Mouse (Mus musculus) hindbrain, embryonic 12.5 days (tissue): ENCODE measurements at regions not wholly inside any gene's neighbourhood (a gene's known extent, or its start where the extent isn't known, plus 50 kb on each side); places are given as distances from the start of the nearest gene placed in this dataset.

Source experiments
- ATAC-seq: fragments of 200-750 bp; cut with Nextera tagmentation; 2 replicates; pipeline ENCODE4 v1.8.0; 2017; ENCODE audit warnings: moderate TSS enrichment; ENCODE audit not compliant: low FRiP score
- H3K27ac ChIP-seq: fragments of 300-500 bp; sonication (generic); 2 replicates; pipeline ENCODE4 v1.5.1; 2016; ENCODE audit warnings: mild to moderate bottlenecking
- H3K27me3 ChIP-seq: fragments of 300-500 bp; sonication (generic); 2 replicates; pipeline ENCODE4 v1.6.1; 2016; ENCODE audit warnings: mild to moderate bottlenecking
- H3K36me3 ChIP-seq: fragments of 300-500 bp; sonication (generic); 2 replicates; pipeline ENCODE4 v1.6.1; 2016; ENCODE audit warnings: mild to moderate bottlenecking
- H3K4me1 ChIP-seq: fragments of 300-500 bp; sonication (generic); 2 replicates; pipeline ENCODE4 v1.6.1; 2016
- H3K4me2 ChIP-seq: fragments of 300-500 bp; sonication (generic); replicated peaks from 2 replicates; pipeline ENCODE4 v1.6.1; 2016; ENCODE audit warnings: mild to moderate bottlenecking
- H3K4me3 ChIP-seq: fragments of 300-500 bp; sonication (generic); 2 replicates; pipeline ENCODE4 v1.5.1; 2016; ENCODE audit warnings: mild to moderate bottlenecking
- H3K9ac ChIP-seq: fragments of 300-500 bp; sonication (generic); 2 replicates; pipeline ENCODE4 v1.6.1; 2016; ENCODE audit warnings: mild to moderate bottlenecking, moderate library complexity
- H3K9me3 ChIP-seq: fragments of 300-500 bp; sonication (generic); replicated peaks from 2 replicates; pipeline ENCODE4 v1.6.1; 2016; ENCODE audit warnings: mild to moderate bottlenecking
- WGBS: fragments of 180-500 bp; shearing (Covaris S2); methylation state at CpG from one replicate; pipeline ENCODE4 v1.1.7; 2016; 5-methylcytosine and 5-hydroxymethylcytosine counted together

GRCm38 (mm10) chr5:91892338-91892737 lies 70.5 kb downstream of the Rchy1 start:
- H3K36me3 ChIP-seq, result no peaks in the 10 kb centered on the region
- H3K9ac ChIP-seq, result no peak overlapping the region
- no peak for ATAC-seq
- no peak overlapping the region for H3K4me2 ChIP-seq
- 0 out of 2 replicates have a peak, but pooled peaks cover 5% of the 10 kb centered on the region for H3K9me3 ChIP-seq
- no peak overlapping the region for H3K27ac ChIP-seq
- no peaks in the 10 kb centered on the region for H3K4me1 ChIP-seq
- 99% methylated on average over 2 of the region's 2 CpGs for WGBS
- no peak overlapping the region for H3K4me3 ChIP-seq
- no peaks in the 10 kb centered on the region for H3K27me3 ChIP-seq

GRCm38 (mm10) chr5:91881771-91882170 lies 81.1 kb downstream of the Rchy1 start:
- Histone ChIP-seq H3K4me1 (no peaks in the 10 kb centered on the region), H3K27me3 (no peaks in the 10 kb centered on the region), H3K36me3 (no peaks in the 10 kb centered on the region), H3K9me3 (no peaks in the 10 kb centered on the region), H3K4me2 (no peak overlapping the region), H3K4me3 (no peak overlapping the region), H3K27ac (no peak overlapping the region), H3K9ac (no peak overlapping the region)
- 90% methylated on average over 1 of the region's 1 CpGs for WGBS
- ATAC-seq, result no peak

GRCm38 (mm10) chr5:91880231-91880630 lies 82.6 kb downstream of the Rchy1 start:
- H3K27me3 ChIP-seq, result no peaks in the 10 kb centered on the region
- no peak overlapping the region for H3K4me3 ChIP-seq
- WGBS, result 94% methylated on average over 3 of the region's 3 CpGs
- no peak for ATAC-seq
- H3K27ac ChIP-seq, result no peak overlapping the region
- peaks cover 4% of the 10 kb centered on the region for H3K4me1 ChIP-seq
- no peak overlapping the region for H3K4me2 ChIP-seq
- H3K9ac ChIP-seq, result no peak overlapping the region
- H3K36me3 ChIP-seq, result no peaks in the 10 kb centered on the region
- H3K9me3 ChIP-seq, result no peaks in the 10 kb centered on the region

GRCm38 (mm10) chr5:91878627-91879026 lies 84.2 kb downstream of the Rchy1 start:
- Histone ChIP-seq H3K9me3 (no peaks in the 10 kb centered on the region), H3K36me3 (no peaks in the 10 kb centered on the region), H3K4me2 (no peak overlapping the region), H3K9ac (no peak overlapping the region), H3K4me1 (peaks cover 4% of the 10 kb centered on the region), H3K27me3 (no peaks in the 10 kb centered on the region), H3K27ac (no peak overlapping the region), H3K4me3 (no peak overlapping the region)
- 87% methylated on average over 11 of the region's 11 CpGs for WGBS
- ATAC-seq, result no peak

GRCm38 (mm10) chr5:91876682-91877031 lies 86.2 kb downstream of the Rchy1 start:
- Histone ChIP-seq H3K4me1 (peaks cover 4% of the 10 kb centered on the region), H3K9ac (no peak overlapping the region), H3K4me3 (no peak overlapping the region), H3K36me3 (no peaks in the 10 kb centered on the region), H3K27me3 (no peaks in the 10 kb centered on the region), H3K27ac (no peak overlapping the region), H3K4me2 (no peak overlapping the region), H3K9me3 (no peaks in the 10 kb centered on the region)
- 78% methylated on average over 2 of the region's 2 CpGs for WGBS
- no peak for ATAC-seq

DNA sequence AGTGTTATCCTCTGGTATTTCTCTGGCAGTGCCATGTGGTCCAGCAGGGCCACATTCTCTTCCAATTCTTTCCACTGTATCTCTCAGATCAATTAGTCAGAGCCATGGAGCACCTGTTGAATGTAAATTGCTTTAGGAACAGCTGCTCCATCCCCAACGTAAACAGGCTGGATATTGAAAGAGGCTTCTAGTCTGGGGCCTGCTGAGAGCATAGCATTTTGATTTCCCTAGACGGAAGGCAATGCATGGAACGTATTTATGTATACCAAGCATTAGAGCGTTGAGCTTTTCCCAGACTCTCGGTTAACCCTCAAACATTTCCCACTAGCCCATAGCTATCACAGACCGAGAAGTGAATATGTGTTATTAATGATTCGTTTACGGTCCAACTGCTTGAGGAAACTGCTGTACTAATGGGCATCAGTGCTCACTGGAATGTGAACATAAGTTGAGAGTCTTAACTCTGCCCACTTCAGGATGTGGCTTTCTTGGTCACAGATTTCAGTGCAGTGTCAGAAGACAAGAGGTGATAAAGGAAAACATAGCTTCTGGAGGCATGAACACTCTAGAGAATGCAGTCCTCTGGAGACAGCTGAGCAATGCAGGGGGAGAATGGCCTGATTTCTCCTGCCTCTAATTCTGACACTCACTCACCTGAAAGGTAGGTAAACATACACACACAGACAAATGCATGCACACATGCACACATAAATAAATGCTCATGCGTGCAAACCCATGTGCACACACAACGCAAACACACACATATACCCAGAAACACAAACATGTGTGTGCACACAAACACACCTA lies 86.8 kb downstream of the Rchy1 start:
- ATAC-seq, result peak; percentile 77
- 55% methylated on average over 10 of the region's 10 CpGs for WGBS
- Histone ChIP-seq H3K9me3 (no peaks in the 10 kb centered on the region), H3K36me3 (no peaks in the 10 kb centered on the region), H3K4me2 (no peak overlapping the region), H3K27me3 (no peaks in the 10 kb centered on the region), H3K4me3 (no peak overlapping the region), H3K9ac (no peak overlapping the region), H3K27ac (no peak overlapping the region; the same call in 1 of the 2 replicates), H3K4me1 (peaks cover 4% of the 10 kb centered on the region)

DNA sequence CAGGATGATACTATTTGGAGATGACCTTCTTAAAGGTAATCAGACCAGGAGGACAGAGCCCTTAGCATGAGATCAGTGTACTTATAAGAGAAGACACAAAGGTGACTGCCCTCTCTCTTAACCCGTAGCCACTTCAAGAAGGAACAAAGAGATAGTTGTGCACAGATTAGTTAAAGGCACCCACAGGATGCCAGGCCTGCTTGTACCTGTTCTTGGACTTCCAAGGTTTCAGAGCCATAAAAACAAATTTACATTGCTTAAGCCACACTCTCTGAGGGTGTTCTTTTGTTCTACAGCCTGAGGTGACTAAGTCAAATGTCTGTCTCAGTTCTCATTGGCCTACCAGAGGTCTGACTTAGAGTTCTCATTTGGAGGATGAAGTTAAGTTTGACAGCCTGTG lies 90.1 kb downstream of the Rchy1 start:
- Histone ChIP-seq H3K27me3 (no peaks in the 10 kb centered on the region), H3K36me3 (no peaks in the 10 kb centered on the region), H3K4me3 (no peak overlapping the region), H3K4me2 (no peak overlapping the region), H3K9me3 (no peaks in the 10 kb centered on the region), H3K9ac (no peak overlapping the region), H3K4me1 (peaks cover 4% of the 10 kb centered on the region), H3K27ac (no peak overlapping the region)
- WGBS, result 86% methylated on average over 1 of the region's 1 CpGs
- no peak for ATAC-seq

DNA sequence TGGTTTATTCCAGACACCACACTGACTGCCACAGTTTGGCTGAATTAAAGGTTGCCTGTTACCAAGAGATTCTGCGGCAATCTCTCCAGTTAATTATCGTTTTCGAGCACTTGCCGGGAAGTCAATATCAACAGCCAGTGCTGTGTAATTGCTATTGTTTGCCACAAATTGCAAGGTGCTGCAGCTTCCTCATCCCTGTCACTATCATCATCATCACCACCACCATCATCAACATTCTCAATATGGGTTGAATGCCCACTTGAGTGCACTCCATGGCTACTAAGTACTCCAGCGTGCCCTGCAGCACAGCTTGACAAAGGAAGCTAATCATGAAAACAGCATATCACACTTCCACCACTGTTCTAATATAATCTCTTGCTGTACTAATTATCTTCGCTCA lies 93.1 kb downstream of the Rchy1 start:
- H3K9ac ChIP-seq, result no peak overlapping the region
- H3K27ac ChIP-seq, result no peak overlapping the region
- H3K4me2 ChIP-seq, result no peak overlapping the region
- no peaks in the 10 kb centered on the region for H3K4me1 ChIP-seq
- WGBS, result 94% methylated on average over 6 of the region's 6 CpGs
- no peak overlapping the region for H3K4me3 ChIP-seq
- H3K27me3 ChIP-seq, result no peaks in the 10 kb centered on the region
- no peak for ATAC-seq
- no peaks in the 10 kb centered on the region for H3K36me3 ChIP-seq
- H3K9me3 ChIP-seq, result no peaks in the 10 kb centered on the region

DNA sequence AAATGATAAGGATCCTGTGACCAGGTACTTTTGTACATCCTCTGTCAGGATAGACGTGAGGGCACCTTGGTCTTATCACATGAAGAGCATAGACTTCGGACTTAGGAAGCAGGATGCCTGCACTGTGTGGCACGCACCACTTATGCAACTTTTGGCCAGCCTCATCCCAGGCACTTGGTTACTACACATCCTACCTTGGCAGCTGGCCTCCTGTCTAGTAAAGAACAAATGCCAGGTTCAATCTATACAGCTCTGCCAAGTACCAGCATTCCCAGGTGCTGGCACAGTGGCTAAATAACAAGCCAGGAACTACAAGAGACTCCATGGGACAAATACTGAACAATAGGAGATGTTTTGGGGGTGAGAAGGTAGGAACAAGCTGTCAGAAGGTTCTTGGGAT lies 96.7 kb downstream of the Rchy1 start:
- H3K4me1 ChIP-seq, result no peaks in the 10 kb centered on the region
- no peak overlapping the region for H3K27ac ChIP-seq
- no peak overlapping the region for H3K4me2 ChIP-seq
- H3K4me3 ChIP-seq, result no peak overlapping the region
- no peaks in the 10 kb centered on the region for H3K27me3 ChIP-seq
- 98% methylated on average over 3 of the region's 3 CpGs for WGBS
- ATAC-seq, result no peak
- no peaks in the 10 kb centered on the region for H3K9me3 ChIP-seq
- no peaks in the 10 kb centered on the region for H3K36me3 ChIP-seq
- H3K9ac ChIP-seq, result no peak overlapping the region

- no peaks in the 10 kb centered on the region for H3K9me3 ChIP-seq
- no peaks in the 10 kb centered on the region for H3K4me1 ChIP-seq
- no peak overlapping the region for H3K4me3 ChIP-seq
- no peaks in the 10 kb centered on the region for H3K27me3 ChIP-seq
- WGBS, result 91% methylated on average over 3 of the region's 3 CpGs
- H3K4me2 ChIP-seq, result no peak overlapping the region
- H3K9ac ChIP-seq, result no peak overlapping the region
- no peaks in the 10 kb centered on the region for H3K36me3 ChIP-seq
- no peak overlapping the region for H3K27ac ChIP-seq
- no peak for ATAC-seq
Measured at GRCm38 (mm10) chr5:91865365-91865764, 97.5 kb downstream of the Rchy1 start.

DNA sequence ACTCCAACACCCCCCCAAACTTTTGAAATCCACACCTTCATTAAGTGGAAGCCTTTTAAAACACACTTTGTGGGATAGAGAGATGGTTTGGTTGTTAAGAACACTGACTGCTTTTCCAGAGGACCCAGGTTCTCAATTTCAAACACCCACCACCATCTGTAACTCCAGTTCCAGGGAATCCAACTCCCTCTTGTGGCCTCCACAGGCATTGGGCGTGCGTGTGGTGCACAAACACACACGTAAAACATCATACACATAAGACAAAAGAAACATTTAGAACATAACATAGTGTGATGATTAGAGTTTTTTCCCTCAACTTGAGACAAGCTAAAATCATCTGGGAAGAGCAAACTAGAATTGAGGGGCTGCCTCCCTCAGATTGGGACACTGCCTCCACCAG lies 100.0 kb downstream of the Rchy1 start:
- Histone ChIP-seq H3K9me3 (no peaks in the 10 kb centered on the region), H3K27me3 (no peaks in the 10 kb centered on the region), H3K4me3 (no peak overlapping the region), H3K4me2 (no peak overlapping the region), H3K36me3 (no peaks in the 10 kb centered on the region), H3K9ac (no peak overlapping the region), H3K27ac (no peak overlapping the region), H3K4me1 (no peaks in the 10 kb centered on the region)
- no peak for ATAC-seq
- WGBS, result 94% methylated on average over 3 of the region's 3 CpGs

GRCm38 (mm10) chr5:91862243-91862642 lies 100.6 kb downstream of the Rchy1 start:
- WGBS, result 93% methylated on average over 3 of the region's 3 CpGs
- no peak overlapping the region for H3K27ac ChIP-seq
- ATAC-seq, result no peak
- H3K27me3 ChIP-seq, result no peaks in the 10 kb centered on the region
- H3K4me2 ChIP-seq, result no peak overlapping the region
- H3K9ac ChIP-seq, result no peak overlapping the region
- H3K9me3 ChIP-seq, result no peaks in the 10 kb centered on the region
- no peaks in the 10 kb centered on the region for H3K4me1 ChIP-seq
- no peaks in the 10 kb centered on the region for H3K36me3 ChIP-seq
- H3K4me3 ChIP-seq, result no peak overlapping the region

- no peak overlapping the region for H3K9ac ChIP-seq
- ATAC-seq, result no peak
- 79% methylated on average over 11 of the region's 11 CpGs for WGBS
Measured at GRCm38 (mm10) chr5:91861440-91862187, 101.3 kb downstream of the Rchy1 start.

More at GRCm38 (mm10) chr5:91861440-91862187, 101.3 kb downstream of the Rchy1 start:
- H3K9me3 ChIP-seq, result no peaks in the 10 kb centered on the region
- no peaks in the 10 kb centered on the region for H3K4me1 ChIP-seq
- H3K4me2 ChIP-seq, result no peak overlapping the region
- H3K27me3 ChIP-seq, result no peaks in the 10 kb centered on the region
- H3K4me3 ChIP-seq, result no peak overlapping the region
- no peak overlapping the region for H3K27ac ChIP-seq
- no peaks in the 10 kb centered on the region for H3K36me3 ChIP-seq
